Mouse (Mus musculus) gastrocnemius, postnatal 10 days (tissue): ENCODE data around the gene Ushbp1. TPM values are rescaled to one million over a fixed set of nuclear protein-coding genes. Genes with fewer than 3 reads are reported as not detected.
"Not testable (repeated sequence)": the region's sequence is repeated elsewhere in the genome, so short reads cannot be mapped to it uniquely, and the experiment has no call there.

Experiments
- DNase-seq: peaks from one replicate; pipeline ENCODE4 v3.0.0; 2021; ENCODE audit warnings: mixed read lengths
- total RNA-seq, 2 experiments: library from RNA; stranded (reverse); gene quantifications; 2 replicates each; pipeline ENCODE4 v1.2.3; 2021

Gene Ushbp1
- total RNA-seq, 2 experiments from 2014 or later, result 11.7 to 18.1 TPM

- no peak for DNase-seq
Measured at GRCm38 (mm10) chr8:71370711-71371235, 24.8 kb downstream of the Ushbp1 start.

GRCm38 (mm10) chr8:71369040-71369718 lies 26.4 kb downstream of the Ushbp1 start:
- DNase-seq, result no peak

GRCm38 (mm10) chr8:71368366-71368765 lies 27.2 kb downstream of the Ushbp1 start:
- DNase-seq, result no peak

- no peak for DNase-seq
Measured at GRCm38 (mm10) chr8:71367529-71368176, 27.9 kb downstream of the Ushbp1 start.

- peak; percentile 86 for DNase-seq
Measured at GRCm38 (mm10) chr8:71366771-71367528, 28.7 kb downstream of the Ushbp1 start, which contains the start of gene Use1. Gene Use1 (plus strand): TSS chr8:71366848.

GRCm38 (mm10) chr8:71358026-71358425 lies 37.6 kb downstream of the Ushbp1 start:
- no peak for DNase-seq

GRCm38 (mm10) chr8:71351520-71351919 lies 44.1 kb downstream of the Ushbp1 start:
- DNase-seq, result no peak

GRCm38 (mm10) chr8:71351117-71351516 lies 44.5 kb downstream of the Ushbp1 start:
- DNase-seq, result no peak

GRCm38 (mm10) chr8:71346581-71346980 lies 49.0 kb downstream of the Ushbp1 start:
- no peak for DNase-seq

- DNase-seq, result peak; percentile 35
Measured at GRCm38 (mm10) chr8:71340625-71341024, 55.0 kb downstream of the Ushbp1 start.

GRCm38 (mm10) chr8:71337834-71338233 lies 57.8 kb downstream of the Ushbp1 start:
- not testable (repeated sequence) for DNase-seq

Other genes with a start within 250 kb of the Ushbp1 start
- gene Myo9b, start 123.1 kb downstream of the Ushbp1 start, total RNA-seq, result 10 to 100 TPM; 17.6 to 25.9 TPM
- 10 to 100 TPM; 10.0 to 10.3 TPM for gene Haus8, start 122.9 kb downstream of the Ushbp1 start, total RNA-seq
- gene Use1, start 29.0 kb downstream of the Ushbp1 start, total RNA-seq, result 100 to 1,000 TPM; 124 to 132 TPM
- gene Ocel1, start 24.5 kb downstream of the Ushbp1 start, total RNA-seq, result 1 to 10 TPM; 7.4 to 8.1 TPM
- 10 to 100 TPM; 23.2 to 29.7 TPM for gene Nr2f6, start 13.8 kb downstream of the Ushbp1 start, total RNA-seq
- 10 to 100 TPM; 68.5 to 70.4 TPM for gene Babam1, start 1.1 kb upstream of the Ushbp1 start, total RNA-seq
- gene Ankle1, start 10.2 kb upstream of the Ushbp1 start, total RNA-seq, result 1 to 10 TPM; 1.7 to 2.1 TPM
- gene Abhd8, start 67.9 kb upstream of the Ushbp1 start, total RNA-seq, result 10 to 100 TPM; 36.1 to 38.9 TPM
- gene Mrpl34, start 69.2 kb upstream of the Ushbp1 start, total RNA-seq, result 10 to 100 TPM; 34.7 to 39.7 TPM
- gene Dda1, start 73.4 kb upstream of the Ushbp1 start, total RNA-seq, result 10 to 100 TPM; 34.8 to 35.8 TPM
- gene Ano8, start 90.2 kb upstream of the Ushbp1 start, total RNA-seq, result 10 to 100 TPM; 16.6 to 20.1 TPM
- 10 to 100 TPM in 1 of 2 experiments, 1 to 10 TPM in 1; 8.8 to 12.4 TPM for gene Gtpbp3, start 92.3 kb upstream of the Ushbp1 start, total RNA-seq
- gene Plvap, start 116.0 kb upstream of the Ushbp1 start, total RNA-seq, result 10 to 100 TPM; 10.7 to 14.2 TPM
- 1 to 10 TPM in 1 of 2 experiments, under 1 TPM in 1; 0.21 to 2.5 TPM for gene Ccdc194, start 129.9 kb upstream of the Ushbp1 start, total RNA-seq
- gene Bst2, start 141.7 kb upstream of the Ushbp1 start, total RNA-seq, result 10 to 100 TPM; 10.0 to 12.0 TPM
- gene Mvb12a, start 147.1 kb upstream of the Ushbp1 start, total RNA-seq, result 10 to 100 TPM; 21.8 to 25.5 TPM
- gene Tmem221, start 163.1 kb upstream of the Ushbp1 start, total RNA-seq, result under 1 TPM in 1 of 2 experiments, not detected in 1; 0.14 TPM
- under 1 TPM in 1 of 2 experiments, not detected in 1; 0.14 TPM for gene Nxnl1, start 170.8 kb upstream of the Ushbp1 start, total RNA-seq
- 10 to 100 TPM; 39.7 to 41.1 TPM for gene Slc27a1, start 173.1 kb upstream of the Ushbp1 start, total RNA-seq
- 10 to 100 TPM; 49.3 to 54.5 TPM for gene Pgls, start 196.4 kb upstream of the Ushbp1 start, total RNA-seq
- 1 to 10 TPM in 1 of 2 experiments, under 1 TPM in 1; 0.40 to 3.3 TPM for gene Fam129c, start 201.8 kb upstream of the Ushbp1 start, total RNA-seq
- 10 to 100 TPM; 43.3 to 56.1 TPM for gene Colgalt1, start 215.2 kb upstream of the Ushbp1 start, total RNA-seq